ENCODE assay signal across 11 mouse cellular contexts in genomic region chr8:108819271-108819671, GRCm38 (mm10).
DNase-seq lines count a peak whose midpoint lies in the region; ATAC-seq and TF ChIP-seq lines count a peak whose summit lies in the region.
"Had no signal": no experiment of that assay in that cellular context is flagged by ENCODE, and none has a peak within 500 bp of the region (broad histone marks: within the 10 kb centered on the region; RNA-seq: fewer than 3 reads in every experiment).

No protein-coding gene starts in this region.

- no peak overlapping the region for H3K4me3 ChIP-seq in forebrain, embryonic 14.5 days (ENCODE audit: low read depth, low read length)
- H3K4me3 ChIP-seq in forebrain, embryonic 13.5 days, result no peak overlapping the region
- no peak overlapping the region for H3K4me3 ChIP-seq in lung, embryonic 15.5 days
- H3K4me3 ChIP-seq in embryonic facial prominence, embryonic 12.5 days, result no peak overlapping the region
- no peak overlapping the region for H3K4me3 ChIP-seq in midbrain, postnatal 0 days (ENCODE audit: low read depth, low read length)

- no peak for ATAC-seq in forebrain, embryonic 14.5 days
- ATAC-seq in forebrain, embryonic 13.5 days, result no peak
- ATAC-seq in lung, embryonic 15.5 days (ENCODE audit: borderline replicate concordance, extremely low read depth, low FRiP score, low TSS enrichment), result no peak
- ATAC-seq in embryonic facial prominence, embryonic 12.5 days (ENCODE audit: insufficient number of reproducible peaks, insufficient read depth, low FRiP score, low TSS enrichment), result no peak
- no peak for ATAC-seq in midbrain, postnatal 0 days (ENCODE audit: low FRiP score)

- WGBS in forebrain, embryonic 14.5 days, result 12% methylated on average over 8 of the region's 8 CpGs
- 13% methylated on average over 8 of the region's 8 CpGs for WGBS in forebrain, embryonic 13.5 days
- 16% methylated on average over 8 of the region's 8 CpGs for WGBS in lung, embryonic 15.5 days
- 18% methylated on average over 8 of the region's 8 CpGs for WGBS in embryonic facial prominence, embryonic 12.5 days
- 12% methylated on average over 8 of the region's 8 CpGs for WGBS in midbrain, postnatal 0 days

- peaks cover 23% of the 10 kb centered on the region for H3K4me1 ChIP-seq in forebrain, embryonic 14.5 days (ENCODE audit: control insufficient read depth, insufficient read depth, low read length)
- peaks cover 50% of the 10 kb centered on the region for H3K4me1 ChIP-seq in forebrain, embryonic 13.5 days
- peaks cover 55% of the 10 kb centered on the region for H3K4me1 ChIP-seq in lung, embryonic 15.5 days
- H3K4me1 ChIP-seq in embryonic facial prominence, embryonic 12.5 days, result peaks cover 41% of the 10 kb centered on the region
- peaks cover 14% of the 10 kb centered on the region for H3K4me1 ChIP-seq in midbrain, postnatal 0 days (ENCODE audit: insufficient read depth, low read length)

- H3K27ac ChIP-seq in forebrain, embryonic 14.5 days (ENCODE audit: low read depth, low read length), result no peak overlapping the region
- no peak overlapping the region for H3K27ac ChIP-seq in forebrain, embryonic 13.5 days
- peak overlapping the region; percentile 64 for H3K27ac ChIP-seq in lung, embryonic 15.5 days
- peak overlapping the region; percentile 36; the same call in 1 of the 2 replicates for H3K27ac ChIP-seq in embryonic facial prominence, embryonic 12.5 days
- H3K27ac ChIP-seq in midbrain, postnatal 0 days (ENCODE audit: low read depth, low read length), result 0 out of 2 replicates have a peak overlapping the region, but pooled peaks have one; percentile 12

- H3K9ac ChIP-seq in forebrain, embryonic 14.5 days (ENCODE audit: low read length), result no peak overlapping the region
- H3K9ac ChIP-seq in forebrain, embryonic 13.5 days, result no peak overlapping the region; the same call in 1 of the 2 replicates
- H3K9ac ChIP-seq in lung, embryonic 15.5 days, result no peak overlapping the region
- no peak overlapping the region for H3K9ac ChIP-seq in embryonic facial prominence, embryonic 12.5 days
- no peak overlapping the region for H3K9ac ChIP-seq in midbrain, postnatal 0 days (replicated peaks; ENCODE audit: low read length, poor library complexity, severe bottlenecking)

- no peak for TF ChIP-seq CTCF in midbrain, postnatal 0 days (IDR thresholded peaks at IDR 0.05)

- peak; percentile 37 for DNase-seq in forebrain, embryonic 14.5 days (ENCODE audit: low spot score)
- no peak for DNase-seq in lung, postnatal 10 days
- DNase-seq in midbrain, postnatal 0 days (ENCODE audit: low spot score), result peak; percentile 36
- no peak for DNase-seq in left cerebral cortex, adult 11 months (ENCODE audit: low spot score)
- no peak for DNase-seq in left cerebral cortex, adult 18-20 months (ENCODE audit: low spot score in 2 of 2)
- DNase-seq: B cell, adult 2 months; heart, adult 18-20 months; kidney, adult 11 months had no signal

- H3K4me2 ChIP-seq in forebrain, embryonic 14.5 days (ENCODE audit: low read length), result no peak overlapping the region
- H3K4me2 ChIP-seq in forebrain, embryonic 13.5 days, result no peak overlapping the region; the same call in 1 of the 2 replicates
- no peak overlapping the region for H3K4me2 ChIP-seq in lung, embryonic 15.5 days
- H3K4me2 ChIP-seq in embryonic facial prominence, embryonic 12.5 days (replicated peaks), result peak overlapping the region; percentile 20; the same call in 1 of the 2 replicates
- H3K4me2 ChIP-seq in midbrain, postnatal 0 days (ENCODE audit: low read depth, low read length, poor library complexity, severe bottlenecking), result 0 out of 2 replicates have a peak overlapping the region, but pooled peaks have one; percentile 9

- H3K9me3 ChIP-seq in forebrain, embryonic 14.5 days (replicated peaks; ENCODE audit: control insufficient read depth, low read length), result no peaks in the 10 kb centered on the region
- no peaks in the 10 kb centered on the region for H3K9me3 ChIP-seq in forebrain, embryonic 13.5 days (replicated peaks)
- no peaks in the 10 kb centered on the region for H3K9me3 ChIP-seq in lung, embryonic 15.5 days
- no peaks in the 10 kb centered on the region for H3K9me3 ChIP-seq in embryonic facial prominence, embryonic 12.5 days
- no peaks in the 10 kb centered on the region for H3K9me3 ChIP-seq in midbrain, postnatal 0 days (ENCODE audit: low read length)

- no peaks in the 10 kb centered on the region for H3K27me3 ChIP-seq in forebrain, embryonic 14.5 days (replicated peaks; ENCODE audit: control insufficient read depth, insufficient read depth, low read length)
- peaks cover 15% of the 10 kb centered on the region; the same call in 1 of the 2 replicates for H3K27me3 ChIP-seq in forebrain, embryonic 13.5 days
- H3K27me3 ChIP-seq in lung, embryonic 15.5 days, result no peaks in the 10 kb centered on the region
- H3K27me3 ChIP-seq in embryonic facial prominence, embryonic 12.5 days, result no peaks in the 10 kb centered on the region
- no peaks in the 10 kb centered on the region for H3K27me3 ChIP-seq in midbrain, postnatal 0 days (ENCODE audit: insufficient read depth, low read length)

- no peaks in the 10 kb centered on the region for H3K36me3 ChIP-seq in forebrain, embryonic 14.5 days (ENCODE audit: control insufficient read depth, insufficient read depth, low read length)
- H3K36me3 ChIP-seq in forebrain, embryonic 13.5 days (ENCODE audit: poor library complexity, severe bottlenecking), result no peaks in the 10 kb centered on the region
- H3K36me3 ChIP-seq in lung, embryonic 15.5 days, result no peaks in the 10 kb centered on the region
- H3K36me3 ChIP-seq in embryonic facial prominence, embryonic 12.5 days, result peaks cover 14% of the 10 kb centered on the region; the same call in 1 of the 2 replicates
- no peaks in the 10 kb centered on the region for H3K36me3 ChIP-seq in midbrain, postnatal 0 days (ENCODE audit: insufficient read depth, low read length)

Comparison
In these comparisons a context has a peak if more than half of its experiments do, and no peak if none do; other contexts are left out.
1. DNase-seq: peak in forebrain, embryonic 14.5 days (single experiment) and midbrain, postnatal 0 days (single experiment); none in lung, postnatal 10 days (single experiment), left cerebral cortex, adult 11 months (single experiment) and left cerebral cortex, adult 18-20 months (0 of 2).
2. H3K27ac ChIP-seq: peak in lung, embryonic 15.5 days (single experiment), embryonic facial prominence, embryonic 12.5 days (single experiment) and midbrain, postnatal 0 days (single experiment); none in forebrain, embryonic 14.5 days (single experiment) and forebrain, embryonic 13.5 days (single experiment).
3. H3K4me2 ChIP-seq: peak in embryonic facial prominence, embryonic 12.5 days (single experiment) and midbrain, postnatal 0 days (single experiment); none in forebrain, embryonic 14.5 days (single experiment), forebrain, embryonic 13.5 days (single experiment) and lung, embryonic 15.5 days (single experiment).